Mouse (Mus musculus): ENCODE data around the gene Park7. TPM values are rescaled to one million over a fixed set of nuclear protein-coding genes. Genes with fewer than 3 reads are reported as not detected.
A peak's percentile ranks its signal among the peaks of the same experiment; 100 is the strongest.

Gene Park7
- polyA plus RNA-seq, 2 experiments: 296 to 415 TPM

- H3K9ac ChIP-seq (ENCODE audit: low read depth, low read length, severe bottlenecking): peak overlapping the region; percentile 31; the same call in 1 of the 2 replicates
- H3K4me3 ChIP-seq (replicated peaks; ENCODE audit: low read length): no peak overlapping the region
- DNase-seq (ENCODE audit: low spot score) (no peak), ATAC-seq (ENCODE audit: low FRiP score, low read depth) (no peak)
- peaks cover 23% of the 10 kb centered on the region for H3K4me1 ChIP-seq (ENCODE audit: control insufficient read depth, insufficient read depth, low read length)
- no peak for TF ChIP-seq POLR2A (IDR thresholded peaks at IDR 0.05; ENCODE audit: borderline replicate concordance, extremely low read depth, insufficient read depth, insufficient read length)
- H3K9me3 ChIP-seq (ENCODE audit: control insufficient read depth, low read length): no peaks in the 10 kb centered on the region
- peak overlapping the region; percentile 70; the same call in 1 of the 2 replicates for H3K27ac ChIP-seq (replicated peaks; ENCODE audit: low read depth, low read length)
- 66% methylated on average over 8 of the region's 8 CpGs for WGBS
- no peaks in the 10 kb centered on the region for H3K27me3 ChIP-seq (ENCODE audit: control insufficient read depth, insufficient read depth, low read length)
- no peak overlapping the region for H3K4me2 ChIP-seq (replicated peaks; ENCODE audit: low read depth, low read length, severe bottlenecking)
- peaks cover 8% of the 10 kb centered on the region for H3K36me3 ChIP-seq (ENCODE audit: control insufficient read depth, insufficient read depth, low read length)
Observed at GRCm38 (mm10) chr4:150872681-150873080, 41.6 kb downstream of the Park7 start.

GRCm38 (mm10) chr4:150872139-150872651 is 42.0 kb downstream of the Park7 start:
- Histone ChIP-seq H3K27ac (replicated peaks; ENCODE audit: low read depth, low read length) (peak overlapping the region; percentile 70), H3K4me1 (ENCODE audit: control insufficient read depth, insufficient read depth, low read length) (peaks cover 23% of the 10 kb centered on the region), H3K9me3 (ENCODE audit: control insufficient read depth, low read length) (no peaks in the 10 kb centered on the region), H3K4me2 (replicated peaks; ENCODE audit: low read depth, low read length, severe bottlenecking) (no peak overlapping the region), H3K36me3 (ENCODE audit: control insufficient read depth, insufficient read depth, low read length) (peaks cover 12% of the 10 kb centered on the region), H3K27me3 (ENCODE audit: control insufficient read depth, insufficient read depth, low read length) (no peaks in the 10 kb centered on the region), H3K4me3 (replicated peaks; ENCODE audit: low read length) (no peak overlapping the region), H3K9ac (ENCODE audit: low read depth, low read length, severe bottlenecking) (peak overlapping the region; percentile 31)
- no peak for TF ChIP-seq POLR2A (IDR thresholded peaks at IDR 0.05; ENCODE audit: borderline replicate concordance, extremely low read depth, insufficient read depth, insufficient read length)
- WGBS: 31% methylated on average over 9 of the region's 9 CpGs
- ATAC-seq (ENCODE audit: low FRiP score, low read depth) (0 out of 2 replicates have a peak, but pooled peaks have one; percentile 36), DNase-seq (ENCODE audit: low spot score) (no peak)

GRCm38 (mm10) chr4:150871392-150872138 is 42.7 kb downstream of the Park7 start:
- no peak overlapping the region for H3K4me3 ChIP-seq (replicated peaks; ENCODE audit: low read length)
- H3K4me1 ChIP-seq (ENCODE audit: control insufficient read depth, insufficient read depth, low read length): peaks cover 23% of the 10 kb centered on the region
- DNase-seq (ENCODE audit: low spot score): peak; percentile 57
- no peaks in the 10 kb centered on the region for H3K27me3 ChIP-seq (ENCODE audit: control insufficient read depth, insufficient read depth, low read length)
- no peaks in the 10 kb centered on the region for H3K9me3 ChIP-seq (ENCODE audit: control insufficient read depth, low read length)
- 34% methylated on average over 10 of the region's 10 CpGs for WGBS
- H3K36me3 ChIP-seq (ENCODE audit: control insufficient read depth, insufficient read depth, low read length): peaks cover 18% of the 10 kb centered on the region
- no peak for TF ChIP-seq POLR2A (IDR thresholded peaks at IDR 0.05; ENCODE audit: borderline replicate concordance, extremely low read depth, insufficient read depth, insufficient read length)
- peak overlapping the region; percentile 13; the same call in 1 of the 2 replicates for H3K4me2 ChIP-seq (replicated peaks; ENCODE audit: low read depth, low read length, severe bottlenecking)
- H3K27ac ChIP-seq (replicated peaks; ENCODE audit: low read depth, low read length): peak overlapping the region; percentile 70
- peak overlapping the region; percentile 31 for H3K9ac ChIP-seq (ENCODE audit: low read depth, low read length, severe bottlenecking)
- peak; percentile 59 for ATAC-seq (ENCODE audit: low FRiP score, low read depth)

GRCm38 (mm10) chr4:150870963-150871391 is 43.3 kb downstream of the Park7 start:
- Histone ChIP-seq H3K27ac (replicated peaks; ENCODE audit: low read depth, low read length) (no peak overlapping the region), H3K36me3 (ENCODE audit: control insufficient read depth, insufficient read depth, low read length) (peaks cover 24% of the 10 kb centered on the region), H3K27me3 (ENCODE audit: control insufficient read depth, insufficient read depth, low read length) (no peaks in the 10 kb centered on the region), H3K9me3 (ENCODE audit: control insufficient read depth, low read length) (no peaks in the 10 kb centered on the region), H3K9ac (ENCODE audit: low read depth, low read length, severe bottlenecking) (no peak overlapping the region), H3K4me3 (replicated peaks; ENCODE audit: low read length) (no peak overlapping the region), H3K4me1 (ENCODE audit: control insufficient read depth, insufficient read depth, low read length) (peaks cover 23% of the 10 kb centered on the region), H3K4me2 (replicated peaks; ENCODE audit: low read depth, low read length, severe bottlenecking) (no peak overlapping the region)
- 69% methylated on average over 13 of the region's 13 CpGs for WGBS
- no peak for TF ChIP-seq POLR2A (IDR thresholded peaks at IDR 0.05; ENCODE audit: borderline replicate concordance, extremely low read depth, insufficient read depth, insufficient read length)
- no peak for DNase-seq (ENCODE audit: low spot score)
- ATAC-seq (ENCODE audit: low FRiP score, low read depth): no peak

GRCm38 (mm10) chr4:150869276-150870197 is 44.7 kb downstream of the Park7 start:
- WGBS: 64% methylated on average over 17 of the region's 17 CpGs
- Histone ChIP-seq H3K27me3 (ENCODE audit: control insufficient read depth, insufficient read depth, low read length) (no peaks in the 10 kb centered on the region), H3K4me2 (replicated peaks; ENCODE audit: low read depth, low read length, severe bottlenecking) (no peak overlapping the region), H3K27ac (replicated peaks; ENCODE audit: low read depth, low read length) (no peak overlapping the region), H3K4me1 (ENCODE audit: control insufficient read depth, insufficient read depth, low read length) (peaks cover 23% of the 10 kb centered on the region), H3K4me3 (replicated peaks; ENCODE audit: low read length) (no peak overlapping the region), H3K9me3 (ENCODE audit: control insufficient read depth, low read length) (no peaks in the 10 kb centered on the region), H3K9ac (ENCODE audit: low read depth, low read length, severe bottlenecking) (no peak overlapping the region), H3K36me3 (ENCODE audit: control insufficient read depth, insufficient read depth, low read length) (peaks cover 30% of the 10 kb centered on the region)
- TF ChIP-seq POLR2A (IDR thresholded peaks at IDR 0.05; ENCODE audit: borderline replicate concordance, extremely low read depth, insufficient read depth, insufficient read length): no peak
- ATAC-seq (ENCODE audit: low FRiP score, low read depth) (no peak), DNase-seq (ENCODE audit: low spot score) (no peak)
